15 mouse cellular contexts compared by ENCODE assay signal in the genomic region with DNA sequence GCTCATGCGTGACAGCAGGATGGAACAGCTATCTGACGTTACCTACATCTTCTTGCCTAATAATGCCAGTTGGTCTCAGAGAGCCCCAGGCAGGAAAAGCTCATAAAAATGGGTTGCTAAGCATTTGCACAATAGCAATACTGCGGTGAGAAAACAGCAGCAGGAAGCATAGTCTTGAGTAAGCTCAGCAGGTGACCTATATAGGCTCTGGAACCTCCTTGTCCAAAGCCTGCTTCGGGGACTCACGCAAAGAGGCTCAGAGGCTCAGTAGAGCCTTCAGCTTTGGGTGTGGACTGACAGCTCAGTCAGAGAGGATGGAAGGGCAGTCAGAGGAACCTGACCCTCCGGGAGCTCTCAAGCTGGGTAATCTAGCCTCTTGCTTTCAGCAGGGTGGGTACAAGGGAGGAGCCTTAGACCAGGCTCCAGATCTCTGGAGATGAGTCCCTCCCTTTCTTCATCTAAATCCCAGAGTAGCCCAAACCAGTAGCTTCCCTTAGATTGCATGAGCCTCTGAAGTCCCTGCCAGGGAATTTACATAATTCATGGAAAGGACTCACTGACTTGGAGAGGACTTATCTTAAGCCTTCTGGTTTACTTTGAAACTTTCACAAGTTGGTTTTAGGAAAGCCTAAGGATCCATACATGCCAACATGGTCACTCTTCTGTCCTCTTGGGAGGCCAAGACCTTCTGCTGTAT. TPM values are rescaled to one million over a fixed set of nuclear protein-coding genes. Genes with fewer than 3 reads are reported as not detected.
"Had no signal": no experiment of that assay in that cellular context is flagged by ENCODE, and none has a peak within 500 bp of the region (broad histone marks: within the 10 kb centered on the region; RNA-seq: fewer than 3 reads in every experiment).

No protein-coding gene starts in this region.

- H3K9me3 ChIP-seq: limb, embryonic 12.5 days; liver, embryonic 13.5 days; lung, embryonic 15.5 days; midbrain, embryonic 13.5 days had no signal

- H3K4me3 ChIP-seq: limb, embryonic 12.5 days; liver, embryonic 13.5 days; lung, embryonic 15.5 days; midbrain, embryonic 13.5 days; myocyte had no signal

- H3K4me1 ChIP-seq: limb, embryonic 12.5 days; liver, embryonic 13.5 days; lung, embryonic 15.5 days; midbrain, embryonic 13.5 days had no signal

- ATAC-seq: liver, postnatal 0 days; midbrain, embryonic 13.5 days had no signal

- H3K9ac ChIP-seq: limb, embryonic 12.5 days; liver, embryonic 13.5 days; liver, postnatal 0 days; lung, embryonic 15.5 days; midbrain, embryonic 13.5 days had no signal

- DNase-seq: kidney, adult 8-10 months; kidney, postnatal 36 days; liver; liver, embryonic 13.5 days; liver, postnatal 0 days; lung, postnatal 14 days; retina, postnatal 1 day; thymus, postnatal 4 days had no signal

- H3K36me3 ChIP-seq: limb, embryonic 12.5 days; liver, embryonic 13.5 days; lung, embryonic 15.5 days; midbrain, embryonic 13.5 days had no signal

- H3K4me2 ChIP-seq: limb, embryonic 12.5 days; liver, embryonic 13.5 days; lung, embryonic 15.5 days; midbrain, embryonic 13.5 days had no signal

- H3K27me3 ChIP-seq: limb, embryonic 12.5 days; liver, embryonic 13.5 days; lung, embryonic 15.5 days; midbrain, embryonic 13.5 days had no signal

- H3K27ac ChIP-seq: kidney, postnatal 0 days; limb, embryonic 12.5 days; liver, embryonic 13.5 days; lung, embryonic 15.5 days; macrophage; midbrain, embryonic 13.5 days had no signal

RNA-seq across cellular contexts. Expression of gene Tgm3, which starts 28.2 kb away (rescaled TPM):
- polyA plus RNA-seq: kidney, postnatal 0 days; limb, embryonic 12.5 days; liver, embryonic 13.5 days; liver, postnatal 0 days; lung, embryonic 15.5 days; macrophage; midbrain, embryonic 13.5 days; myocyte; neural tube, embryonic 11.5 days had no signal
